Mouse (Mus musculus) gastrocnemius, postnatal 36 days (tissue): ENCODE measurements around the gene Zfp775. TPM values are rescaled to one million over a fixed set of nuclear protein-coding genes. Genes with fewer than 3 reads are reported as not detected.
"Not testable (repeated sequence)": the region's sequence is repeated elsewhere in the genome, so short reads cannot be mapped to it uniquely, and the experiment has no call there.

Experiments used
- DNase-seq, 2 experiments: peaks; one replicate each; pipeline ENCODE4 v3.0.0; 2022
- intact Hi-C: fragments of 180-260 bp; cut with DNase I; formaldehyde crosslinking; loops from one replicate; pipeline ENCODE4 v1.15.1; 2025
- total RNA-seq, 2 experiments: library from RNA; stranded (reverse); gene quantifications; 2 replicates each; pipeline ENCODE4 v1.2.3; 2021

Zfp775 gene
- total RNA-seq, 2 experiments from 2014 or later = 5.9 to 6.4 TPM

DNA sequence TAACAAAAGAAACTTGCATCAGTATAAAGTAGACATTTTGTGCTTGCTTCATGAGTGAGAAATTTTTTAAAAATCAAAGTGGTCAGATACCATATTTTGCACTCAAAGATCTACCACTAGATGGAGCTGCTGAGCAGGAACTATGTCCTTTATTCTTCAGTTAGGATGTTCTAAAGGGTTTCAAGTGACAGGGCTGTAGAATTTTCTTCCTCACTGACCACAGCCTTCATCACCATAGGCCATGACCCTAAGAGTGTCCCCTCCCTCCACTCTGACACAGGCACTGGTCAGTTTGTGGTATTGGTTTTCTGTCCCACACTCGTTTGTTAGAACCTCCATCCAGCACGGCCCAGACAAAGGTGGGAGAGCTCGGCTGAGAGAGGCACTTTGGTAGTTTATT, 19.8 kb upstream of the Zfp775 start:
- intact Hi-C loops = loop anchor here (2.0 kb wide), 1 partner anchor 61 kb away; no protein-coding TSS in a partner anchor
- DNase-seq = no peak

DNA sequence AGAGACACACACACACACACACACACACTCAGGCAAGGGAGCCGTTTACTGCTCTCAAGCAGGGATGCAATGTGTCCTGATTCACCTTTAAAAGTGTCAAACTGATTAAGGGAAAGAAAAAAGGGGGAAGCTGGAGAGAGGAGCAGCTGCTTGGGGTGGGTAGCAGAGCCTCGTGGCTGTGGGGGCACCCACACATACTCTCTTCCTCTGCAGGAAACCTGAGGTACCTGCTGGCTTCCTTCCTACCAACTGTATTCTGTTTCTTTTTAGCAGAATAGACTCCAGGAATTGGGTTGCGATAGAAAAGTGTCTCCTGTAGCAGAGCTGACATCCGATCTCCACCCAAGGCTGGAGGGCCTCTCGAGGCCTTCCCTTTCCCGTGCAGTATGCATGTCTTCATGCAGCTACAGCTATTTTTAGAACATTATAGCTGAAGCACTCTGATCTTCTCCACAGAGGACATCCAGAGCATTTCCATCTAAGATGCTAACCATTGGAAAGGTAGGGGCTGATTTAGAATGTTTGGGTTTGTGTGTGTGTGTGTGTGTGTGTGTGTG, 12.6 kb upstream of the Zfp775 start, which contains the start of gene Gm45021:
Gene Gm45021 (plus strand): TSS at position 417 of the 557 bp plus-strand sequence.
- DNase-seq = no peak
- intact Hi-C loops = loop anchor here (5.0 kb wide), 1 partner anchor 43 kb away; no protein-coding TSS in a partner anchor

DNA sequence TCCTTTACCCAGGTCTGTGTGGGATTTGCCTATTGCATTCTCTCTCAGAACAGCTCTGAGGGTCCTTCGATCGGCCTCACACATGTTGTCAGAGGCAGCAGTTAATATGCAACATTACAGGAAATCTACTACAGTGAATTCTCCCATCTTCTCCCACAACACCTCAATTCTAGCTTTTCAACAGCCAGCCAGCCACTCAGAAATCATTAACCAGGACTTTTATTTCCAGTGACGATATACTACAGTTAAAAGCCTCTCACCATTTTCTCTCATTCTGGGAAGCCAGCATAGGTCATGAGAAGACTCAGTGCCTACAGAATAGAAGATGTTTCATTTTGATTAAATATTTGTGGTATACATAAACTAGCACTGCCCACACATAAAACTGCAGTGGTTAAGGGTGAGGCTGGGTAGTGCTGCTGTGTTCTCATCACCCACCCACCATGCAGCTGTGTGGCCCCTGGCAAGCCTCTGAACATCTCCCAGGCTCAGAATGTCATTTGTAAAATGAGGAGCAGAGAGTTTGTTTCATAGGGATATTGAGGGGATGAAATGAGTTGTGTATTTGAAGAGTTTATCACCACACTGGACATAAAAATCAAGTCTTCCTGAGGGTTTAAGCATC, 10.5 kb upstream of the Zfp775 start:
- no peak for DNase-seq
- intact Hi-C loops = loop anchor here (5.0 kb wide), 1 partner anchor 39 kb away; the partner anchor contains the start of gene Lrrc61

DNA sequence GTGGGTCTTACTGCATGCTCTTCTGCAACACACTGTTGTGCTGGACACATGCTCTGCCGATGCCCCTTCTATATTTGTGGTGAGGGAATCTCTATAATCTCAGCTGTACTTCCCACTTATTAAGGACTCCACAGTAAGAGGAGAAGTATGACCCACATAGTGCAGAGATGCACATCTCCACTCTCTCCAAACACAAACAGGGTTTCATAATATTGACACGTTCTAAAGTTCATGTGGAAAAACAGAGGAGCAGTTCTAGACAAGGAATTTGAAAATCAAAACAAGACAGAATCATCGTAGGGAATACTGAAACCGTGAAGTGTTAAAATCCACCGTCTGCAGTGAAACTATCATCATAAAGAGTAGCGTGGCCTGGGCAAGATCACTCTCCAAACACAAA, 10.0 kb upstream of the Zfp775 start:
- intact Hi-C loops = loop anchor here (5.0 kb wide), 1 partner anchor 40 kb away; the partner anchor contains the start of gene Lrrc61
- no peak for DNase-seq

DNA sequence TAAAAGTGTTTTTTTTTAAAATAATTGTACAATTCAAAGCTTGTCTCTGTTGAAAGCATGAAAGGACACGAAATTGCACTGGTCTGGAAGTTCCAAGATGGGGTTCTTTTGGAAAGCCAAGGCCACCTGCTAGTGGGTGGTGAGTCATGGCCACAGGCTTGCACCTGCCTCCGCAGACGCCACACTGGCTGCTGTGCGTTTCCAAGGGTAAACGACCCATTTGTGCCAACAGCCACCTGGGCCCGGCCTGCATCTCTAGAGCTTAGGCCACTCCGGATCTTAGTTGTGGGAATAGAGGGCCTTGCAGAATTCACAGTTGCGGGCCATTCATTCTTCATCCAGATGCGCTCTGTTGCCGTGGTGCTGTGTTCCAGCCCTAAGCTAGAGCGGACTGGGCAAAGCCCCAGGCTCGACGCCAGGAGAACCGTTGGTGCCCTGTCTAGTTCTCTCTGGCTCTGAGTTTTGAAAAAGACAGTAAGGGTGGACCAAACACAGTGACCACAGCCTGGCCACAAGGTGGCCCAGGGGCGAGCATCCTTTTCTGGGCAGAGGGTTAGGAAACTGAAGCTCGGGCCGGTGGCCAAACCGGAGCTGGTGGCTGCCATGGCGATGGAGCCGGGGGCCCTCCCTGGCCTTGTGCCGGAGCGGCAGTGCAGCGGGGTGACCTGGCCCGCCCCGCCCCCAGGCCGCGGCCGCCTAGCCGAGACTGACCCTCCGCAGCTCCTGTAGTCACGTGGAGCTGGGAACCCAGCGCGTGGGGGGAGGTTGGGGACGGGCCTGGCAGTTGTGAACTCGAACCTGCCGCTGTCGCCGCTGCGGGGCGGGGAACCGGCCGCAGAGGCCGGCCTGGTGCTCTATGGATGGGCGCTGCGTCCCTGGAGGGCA, 8.5 kb upstream of the Zfp775 start, which contains the start of the genes Repin1 and Gm44965:
Gene Repin1 (plus strand): TSS at position 726 of the 885 bp plus-strand sequence.
Gene Gm44965 (plus strand): TSS at position 784 of the 885 bp plus-strand sequence.
- intact Hi-C loops = loop anchor here (5.0 kb wide), 1 partner anchor 41 kb away; the partner anchor contains the start of gene Lrrc61
- DNase-seq = peak; percentile 88 to 91

DNA sequence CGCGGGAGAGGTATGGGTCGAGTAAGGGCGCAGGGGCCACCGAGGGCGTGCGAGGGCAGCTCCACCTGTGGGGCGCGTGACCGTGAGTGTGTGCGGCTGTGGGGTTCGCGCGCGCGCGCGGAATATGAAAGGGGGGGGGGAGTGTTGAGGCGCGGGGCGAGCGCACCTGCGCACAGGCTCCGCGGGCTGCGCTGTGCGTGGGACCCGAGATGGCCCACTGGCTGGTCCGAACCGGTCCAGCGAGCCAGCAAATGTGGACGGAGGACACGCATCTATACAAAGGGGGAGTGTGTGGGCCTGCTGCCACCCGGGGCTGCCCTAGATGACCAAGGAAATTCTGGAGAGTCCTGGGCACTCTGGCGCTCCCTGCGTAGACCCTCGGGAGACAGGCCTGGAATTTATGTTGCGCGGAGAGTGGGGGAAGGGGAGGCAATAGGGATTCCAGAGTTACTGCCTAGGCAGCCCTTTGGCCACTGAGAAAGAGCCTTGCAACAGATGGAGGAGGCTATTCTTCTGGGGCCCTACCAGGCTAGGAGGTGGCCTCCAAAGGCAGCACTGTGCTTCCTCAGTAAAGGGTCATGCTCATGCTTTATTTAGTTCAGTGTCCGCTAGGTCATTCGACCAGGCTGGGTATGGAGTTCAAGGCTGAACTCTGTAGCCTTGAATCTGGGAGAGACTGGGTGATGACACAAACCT, 7.7 kb upstream of the Zfp775 start:
- peak in 1 of 2 experiments; percentile 26 for DNase-seq
- intact Hi-C loops = loop anchor here (5.0 kb wide), 1 partner anchor 42 kb away; the partner anchor contains the start of gene Lrrc61

DNA sequence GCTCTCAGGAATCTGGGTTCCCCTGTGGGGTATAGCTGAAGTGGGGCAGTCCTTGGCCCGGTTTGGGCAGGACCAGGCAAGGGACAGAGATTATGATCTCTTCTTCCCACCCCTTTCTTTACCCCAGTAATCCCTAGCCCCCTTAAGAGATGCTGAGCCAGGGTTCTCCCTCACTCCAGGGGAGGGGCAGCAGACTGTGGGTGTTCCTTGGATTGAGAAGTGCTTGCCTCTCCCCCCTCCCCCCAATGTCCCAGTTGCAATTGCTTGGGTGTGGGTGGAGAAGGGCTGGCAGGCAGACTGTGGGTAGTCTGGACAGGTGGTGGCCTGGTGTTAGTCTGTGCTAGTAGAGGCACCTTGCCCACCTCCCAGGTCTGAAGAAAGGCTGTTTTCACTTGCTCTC, 6.6 kb upstream of the Zfp775 start:
- intact Hi-C loops = no loop called here
- DNase-seq = no peak

DNA sequence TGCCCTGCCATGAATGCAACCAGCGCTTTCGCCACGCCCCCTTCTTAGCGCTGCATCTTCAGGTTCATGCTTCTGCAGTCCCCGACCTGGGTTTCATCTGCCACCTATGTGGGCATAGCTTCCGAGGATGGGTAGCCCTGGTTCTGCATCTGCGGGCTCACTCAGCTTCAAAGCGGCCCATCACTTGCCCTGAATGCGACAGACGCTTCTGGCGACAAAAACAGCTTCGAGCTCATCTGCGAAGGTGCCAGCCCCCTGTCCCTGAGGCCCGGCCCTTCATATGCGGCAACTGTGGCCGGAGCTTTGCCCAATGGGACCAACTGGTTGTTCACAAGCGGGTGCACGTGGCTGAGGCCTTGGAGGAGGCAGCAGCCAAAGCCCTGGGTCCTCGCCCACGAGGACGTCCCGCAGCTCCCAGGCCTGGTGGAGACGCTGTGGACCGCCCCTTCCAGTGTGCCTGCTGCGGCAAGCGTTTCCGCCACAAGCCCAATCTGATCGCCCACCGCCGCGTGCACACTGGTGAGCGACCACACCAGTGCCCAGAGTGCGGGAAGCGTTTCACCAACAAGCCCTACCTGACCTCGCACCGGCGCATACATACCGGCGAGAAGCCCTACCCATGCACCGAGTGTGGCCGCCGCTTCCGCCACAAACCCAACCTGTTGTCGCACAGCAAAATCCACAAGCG, 5.2 kb upstream of the Zfp775 start:
- intact Hi-C loops = no loop called here
- DNase-seq = no peak

DNA sequence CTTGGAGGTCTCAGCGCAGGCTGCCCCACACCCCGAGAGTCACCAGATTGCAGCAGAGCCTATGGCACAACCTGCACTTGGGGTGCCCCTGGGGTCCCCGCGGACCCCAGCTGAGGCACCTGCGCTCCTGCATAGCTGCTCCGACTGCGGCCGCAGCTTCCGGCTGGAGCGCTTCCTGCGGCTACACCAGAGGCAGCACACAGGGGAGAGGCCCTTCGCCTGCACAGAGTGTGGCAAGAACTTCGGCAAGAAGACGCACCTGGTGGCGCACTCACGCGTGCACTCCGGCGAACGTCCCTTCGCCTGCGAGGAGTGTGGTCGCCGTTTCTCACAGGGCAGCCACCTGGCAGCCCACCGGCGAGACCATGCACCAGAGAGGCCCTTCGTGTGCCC, 4.6 kb upstream of the Zfp775 start:
- intact Hi-C loops = no loop called here
- no peak for DNase-seq

DNA sequence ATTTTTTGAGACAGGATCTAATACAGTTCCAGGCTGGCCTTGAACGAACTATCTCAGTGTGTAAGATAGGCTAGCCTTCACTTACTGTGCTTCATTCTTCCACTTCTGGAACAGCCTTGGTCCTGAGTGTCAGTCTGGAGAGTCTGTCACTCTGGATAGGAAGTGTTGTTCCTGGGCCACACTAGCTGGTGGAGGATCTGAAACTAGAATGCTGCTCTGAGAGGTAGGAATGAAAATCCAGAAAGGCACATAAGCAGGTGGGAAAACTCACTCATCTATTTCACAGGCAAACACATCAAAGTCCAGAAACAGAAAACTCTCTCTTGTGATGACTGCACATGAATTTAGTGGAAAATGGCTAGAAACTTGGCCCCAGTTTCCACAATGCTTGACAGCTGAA, 1.3 kb upstream of the Zfp775 start:
- no peak for DNase-seq
- intact Hi-C loops = no loop called here

DNA sequence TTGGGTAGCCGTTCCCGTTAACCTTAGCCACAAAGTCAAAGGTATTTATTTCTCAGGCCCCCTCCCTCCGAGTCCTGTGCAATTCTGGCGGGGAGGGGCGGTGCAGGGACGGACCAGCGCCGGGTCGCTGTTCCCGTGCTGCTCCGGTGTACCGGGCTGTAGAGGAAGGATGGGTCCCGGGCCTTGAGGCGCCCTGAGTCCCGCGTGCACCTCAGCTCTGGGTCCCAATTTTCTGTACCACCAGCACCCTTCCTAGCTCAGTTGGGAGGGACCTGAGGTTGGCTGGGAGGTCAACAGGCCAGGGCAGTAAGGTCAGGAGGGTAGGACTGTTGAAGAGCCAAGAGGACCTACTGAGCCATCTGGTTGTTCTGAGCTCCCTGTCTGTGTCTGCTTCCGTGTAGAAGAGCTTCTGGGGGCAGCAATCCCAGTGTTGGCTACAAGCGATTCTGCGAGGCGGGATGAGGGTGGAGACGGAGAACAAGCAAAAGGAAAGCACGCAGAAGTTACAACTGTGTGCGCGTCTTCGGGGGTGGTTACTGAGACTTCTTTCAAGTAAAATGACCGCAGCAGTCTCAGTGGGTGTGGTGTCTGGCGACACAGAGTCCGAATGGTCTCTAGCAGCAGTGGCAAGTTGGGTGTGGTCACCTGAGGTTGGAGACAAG, 348 bp downstream of the Zfp775 start:
- intact Hi-C loops = no loop called here
- no peak for DNase-seq

DNA sequence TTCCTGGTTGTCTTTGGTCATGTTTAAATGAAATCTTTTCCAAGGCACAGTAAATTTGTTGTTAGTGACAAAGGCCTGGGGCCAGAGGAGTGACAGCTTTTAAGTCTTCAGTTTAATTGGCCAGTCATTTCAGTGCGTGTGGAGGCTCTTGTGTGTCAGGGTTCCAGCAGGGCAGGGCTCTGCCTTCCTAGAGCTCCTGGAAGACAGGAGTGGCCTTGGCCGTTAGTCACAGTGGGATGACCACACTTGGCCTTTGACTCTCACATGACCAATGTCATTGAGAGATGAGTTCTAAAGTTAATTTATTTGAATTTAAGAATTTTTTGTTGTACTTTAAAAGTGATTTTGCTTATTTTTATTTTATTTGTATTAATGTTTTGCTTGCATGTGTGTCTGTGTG, 6.3 kb downstream of the Zfp775 start:
- intact Hi-C loops = no loop called here
- no peak for DNase-seq

DNA sequence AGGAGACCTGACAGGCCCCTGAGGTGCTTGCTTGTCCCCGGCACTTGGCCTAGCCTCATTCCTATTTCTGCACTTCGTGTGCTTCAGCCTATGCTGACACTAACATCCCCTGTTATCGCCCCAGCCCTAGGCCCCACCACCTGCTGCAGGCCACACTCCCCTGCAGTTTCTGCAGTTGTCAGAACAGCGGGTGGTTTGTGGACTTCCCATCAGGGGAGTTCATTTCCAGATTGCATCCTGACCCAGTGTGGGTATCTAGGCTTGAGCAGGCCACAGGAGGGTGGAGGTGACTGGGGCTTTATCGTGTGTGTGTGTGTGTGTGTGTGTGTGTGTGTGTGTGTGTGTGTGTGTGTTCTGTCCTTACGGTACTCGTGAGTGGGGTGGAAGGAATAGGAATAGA, 7.6 kb downstream of the Zfp775 start:
- DNase-seq = no peak
- intact Hi-C loops = no loop called here

DNA sequence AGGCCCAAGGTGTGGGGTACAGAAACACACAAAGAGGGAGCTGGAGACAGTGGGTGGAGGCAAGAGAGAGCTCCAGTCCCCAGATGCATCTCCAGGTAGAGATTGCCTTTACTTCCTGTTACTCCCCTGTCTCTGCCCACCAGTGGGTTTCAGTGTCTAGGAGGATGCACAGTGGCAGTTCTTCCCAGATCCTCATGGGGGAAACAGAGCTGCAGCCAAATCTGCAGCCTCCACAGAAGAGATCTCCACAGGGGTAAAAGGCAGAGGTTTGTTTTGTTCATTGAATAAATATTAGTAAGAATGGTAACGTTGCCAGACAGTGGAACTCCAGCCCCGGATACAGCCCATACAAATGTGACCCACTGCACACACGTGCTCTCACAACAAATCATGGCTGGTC, 8.8 kb downstream of the Zfp775 start:
- intact Hi-C loops = no loop called here
- DNase-seq = no peak

DNA sequence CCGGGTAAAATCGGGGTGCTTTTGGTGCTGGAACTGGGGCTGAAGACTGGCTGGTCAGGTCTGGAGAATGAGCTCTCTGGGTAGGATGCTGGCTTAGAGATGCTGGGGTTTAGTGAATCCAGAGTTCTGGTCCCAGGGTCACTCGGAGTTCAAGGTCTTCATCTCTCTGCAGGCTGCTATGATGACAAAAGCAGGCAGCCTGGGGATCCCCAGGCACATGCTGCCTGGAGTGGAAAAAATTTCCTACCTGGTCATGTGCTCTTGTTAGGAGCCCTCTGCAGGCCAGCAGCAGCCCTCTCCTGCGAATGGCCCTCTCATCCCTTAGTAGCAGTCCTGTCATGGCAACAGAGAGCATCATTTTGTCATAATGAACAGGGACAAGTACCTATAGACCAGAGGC, 11.6 kb downstream of the Zfp775 start:
- DNase-seq = no peak
- intact Hi-C loops = no loop called here

DNA sequence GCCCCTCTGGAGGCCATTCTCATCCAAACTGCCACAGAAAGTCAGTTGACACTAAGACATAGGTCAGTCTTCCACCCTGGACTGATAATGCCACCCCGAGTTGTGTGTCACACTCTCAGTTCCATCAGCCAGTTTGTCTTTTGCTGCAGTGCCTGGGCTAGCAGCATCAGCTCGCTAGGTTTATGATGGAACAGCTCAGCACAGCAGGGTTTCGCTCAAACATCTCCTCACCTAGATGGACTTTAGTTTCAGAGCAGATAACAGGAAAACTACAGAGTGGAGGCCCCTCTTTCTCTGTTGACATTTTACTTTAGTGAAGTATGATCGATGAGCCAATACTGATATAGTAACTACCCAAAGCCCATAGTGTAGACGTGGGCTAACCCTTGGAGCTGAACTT, 12.9 kb downstream of the Zfp775 start:
- no peak for DNase-seq
- intact Hi-C loops = no loop called here

DNA sequence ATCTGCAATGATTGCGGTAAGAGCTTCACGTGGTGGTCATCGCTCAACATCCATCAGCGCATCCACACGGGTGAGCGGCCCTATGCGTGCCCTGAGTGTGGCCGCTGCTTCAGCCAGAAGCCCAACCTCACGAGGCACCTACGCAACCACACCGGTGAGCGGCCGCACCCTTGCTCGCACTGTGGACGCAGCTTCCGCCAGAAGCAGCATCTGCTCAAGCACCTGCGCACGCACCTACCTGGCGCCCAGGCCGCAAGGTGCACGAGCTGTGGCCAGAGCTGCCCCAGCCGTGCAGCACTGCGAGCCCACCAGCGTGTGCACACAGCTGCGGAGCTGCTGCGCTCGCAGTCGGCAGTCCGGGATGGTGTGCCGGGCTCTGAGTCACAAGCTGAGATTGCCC, 18.2 kb downstream of the Zfp775 start:
- no peak for DNase-seq
- intact Hi-C loops = no loop called here

DNA sequence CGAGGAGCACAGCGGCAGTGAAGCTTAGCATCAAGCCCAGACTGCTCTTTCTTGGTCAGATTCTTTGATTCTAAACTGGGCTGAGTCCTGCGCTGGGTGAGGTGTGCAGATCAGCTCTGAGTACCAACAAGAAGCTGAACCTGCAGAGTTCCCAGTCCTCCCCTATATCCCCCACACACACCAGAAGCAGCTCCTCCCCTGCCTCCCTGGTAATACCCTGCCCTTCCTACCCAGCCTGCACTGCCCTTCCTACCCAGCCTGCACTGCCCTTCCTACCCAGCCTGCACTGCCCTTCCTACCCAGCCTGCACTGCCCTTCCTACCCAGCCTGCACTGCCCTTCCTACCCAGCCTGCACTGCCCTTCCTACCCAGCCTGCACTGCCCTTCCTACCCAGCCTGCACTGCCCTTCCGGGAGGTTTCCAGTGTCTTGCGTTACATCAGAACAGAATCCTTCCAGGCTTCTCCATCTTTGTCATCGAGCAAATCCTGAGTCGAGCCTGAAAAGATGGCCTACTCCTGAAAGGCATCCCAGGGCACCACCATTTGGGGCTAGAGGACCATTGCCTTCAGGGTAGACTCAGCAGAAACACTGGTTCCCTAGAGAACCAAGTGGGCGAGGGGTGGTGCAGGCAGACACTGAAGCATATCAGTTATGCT, 20.5 kb downstream of the Zfp775 start:
- intact Hi-C loops = not testable (repeated sequence)

DNA sequence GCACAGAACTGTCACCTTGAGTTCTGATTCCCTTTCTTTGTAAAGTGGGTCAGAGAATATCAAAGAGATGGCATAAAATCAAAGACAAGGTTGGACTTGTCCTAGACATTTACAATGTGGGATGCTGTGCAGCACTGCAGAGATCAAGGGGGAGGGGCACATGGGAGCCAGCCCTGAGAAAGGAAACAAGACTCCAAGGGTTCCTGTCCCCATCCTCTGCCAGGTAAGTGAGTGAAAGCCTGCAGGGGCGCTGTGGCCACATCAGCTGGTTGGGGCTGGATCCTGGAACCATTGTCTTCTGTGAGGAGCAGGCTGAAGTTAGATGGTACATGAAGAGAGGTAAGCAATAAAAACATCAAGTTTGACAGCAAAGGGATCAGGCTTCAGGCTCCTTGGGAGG, 21.6 kb downstream of the Zfp775 start:
- intact Hi-C loops = no loop called here
- DNase-seq = no peak

More for the DNA sequence above, 20.5 kb downstream of the Zfp775 start:
- not testable (repeated sequence) for DNase-seq
